Mouse (Mus musculus): ENCODE data around the gene Etfb.
A peak's percentile ranks its signal among the peaks of the same experiment; 100 is the strongest.

The Etfb gene

GRCm38 (mm10) chr7:43449811-43450210 lies 5.9 kb downstream of the Etfb start:
- DNase-seq (ENCODE audit: low read depth) = no peak

DNA sequence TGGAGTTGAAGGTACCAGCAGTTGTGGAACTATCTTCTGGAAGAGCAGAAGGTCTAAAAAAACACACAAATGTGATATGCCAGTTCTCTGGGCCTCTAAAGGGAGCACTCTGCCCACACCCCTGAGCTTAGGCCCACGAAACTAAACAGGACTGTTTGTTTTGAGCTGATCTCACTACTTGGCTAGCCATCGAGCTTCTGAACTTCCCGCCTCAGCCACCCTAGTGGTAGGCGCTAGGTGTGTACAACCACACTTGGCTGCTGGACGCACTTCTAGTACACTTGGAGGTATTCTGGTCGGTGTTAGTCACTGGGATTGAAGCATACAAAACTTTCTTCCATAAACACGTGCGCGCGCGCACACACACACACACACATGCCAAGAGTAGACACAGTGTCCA lies 7.8 kb downstream of the Etfb start:
- DNase-seq (ENCODE audit: low read depth) = no peak

DNA sequence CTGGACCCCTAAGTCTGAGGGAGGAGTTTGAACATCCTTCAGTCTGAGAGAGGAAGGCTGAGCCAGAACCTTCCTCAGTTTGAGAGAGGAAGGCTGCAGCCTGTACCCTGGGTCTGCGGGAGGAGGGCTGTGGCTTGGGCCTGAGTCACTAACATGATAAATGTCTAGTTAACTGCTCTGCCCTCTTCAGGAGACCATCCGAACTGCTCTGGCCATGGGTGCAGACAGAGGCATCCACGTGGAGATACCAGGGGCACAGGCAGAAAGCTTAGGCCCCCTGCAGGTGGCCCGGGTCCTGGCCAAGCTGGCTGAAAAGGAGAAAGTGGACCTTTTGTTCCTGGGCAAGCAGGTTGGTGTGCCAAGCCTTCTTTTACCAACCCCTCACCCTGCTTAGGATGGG lies 8.7 kb downstream of the Etfb start:
- no peak for DNase-seq (ENCODE audit: low read depth)

DNA sequence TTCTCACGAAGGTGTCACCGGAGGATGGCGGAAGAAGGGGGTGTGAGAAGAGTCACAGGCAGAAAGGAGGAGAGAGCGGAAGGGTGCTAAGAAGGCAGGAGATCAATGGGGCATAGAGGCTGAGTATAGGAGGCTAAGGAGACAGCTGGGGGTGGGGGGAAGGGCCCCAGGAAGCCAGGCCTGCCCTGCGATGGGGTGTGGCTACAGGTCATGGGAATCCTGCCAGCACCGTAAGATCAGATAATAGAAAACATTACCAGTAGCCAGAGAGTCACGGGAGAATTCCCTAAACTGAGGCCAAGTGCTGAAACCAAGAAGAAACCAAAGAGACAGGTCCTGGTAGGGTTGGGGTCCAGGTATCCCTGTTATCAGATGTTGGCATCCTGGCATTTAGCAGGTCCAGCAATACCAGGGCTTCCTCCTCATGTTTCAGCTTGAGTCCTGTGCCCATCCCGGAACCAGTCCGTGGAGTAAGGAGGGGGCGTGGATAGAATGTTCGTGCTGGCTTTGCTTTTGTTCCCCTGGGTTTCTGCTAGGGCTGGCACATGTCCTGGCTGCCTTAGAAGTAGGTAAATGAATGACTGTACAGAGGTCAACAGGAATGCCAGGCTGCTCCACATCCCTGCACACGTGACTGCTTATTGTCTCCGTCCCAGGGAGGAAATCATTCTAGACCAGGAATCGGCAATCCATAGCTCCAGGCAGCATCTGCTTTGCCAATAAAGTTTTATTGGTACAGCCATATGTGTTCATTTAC lies 9.9 kb downstream of the Etfb start:
- DNase-seq (ENCODE audit: low read depth) = no peak

DNA sequence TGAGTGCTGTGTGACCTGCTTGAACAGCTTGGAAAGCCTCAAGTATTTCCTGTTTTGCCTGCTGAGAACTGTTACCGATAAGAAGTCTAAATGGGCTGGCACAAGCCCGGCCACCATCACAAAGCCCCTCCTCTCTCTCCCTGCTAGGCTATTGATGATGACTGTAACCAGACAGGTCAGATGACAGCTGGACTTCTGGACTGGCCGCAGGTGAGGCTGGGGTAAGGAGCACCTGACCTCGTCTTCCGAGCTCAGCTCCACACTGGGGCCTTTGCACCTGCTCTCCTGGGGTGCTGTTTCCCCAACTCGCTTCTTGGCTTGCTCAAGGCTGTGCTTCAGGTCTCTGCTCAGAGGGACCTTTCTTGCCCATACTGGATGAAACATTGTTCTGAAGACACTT lies 10.5 kb downstream of the Etfb start:
- no peak for DNase-seq (ENCODE audit: low read depth)

DNA sequence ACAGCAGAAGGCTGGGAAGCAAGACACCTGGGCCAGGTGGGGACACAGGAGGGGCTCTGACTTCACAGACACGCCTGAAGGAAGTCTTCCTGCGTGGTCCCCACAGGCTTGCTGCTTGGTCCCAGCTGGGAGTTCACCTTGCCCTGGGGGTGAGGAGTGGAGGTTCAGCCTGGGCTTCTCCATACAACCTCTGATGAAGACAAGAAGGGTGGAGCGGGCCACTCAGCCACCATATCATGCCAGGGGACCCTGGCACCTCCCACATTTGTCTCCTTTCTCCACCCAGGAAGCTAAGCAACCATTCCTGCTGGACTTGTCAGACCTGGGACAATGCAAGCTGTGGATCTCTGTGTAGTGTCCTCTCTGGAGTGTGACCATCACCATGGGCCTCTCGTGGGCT lies 19.0 kb downstream of the Etfb start, which contains the start of gene Vsig10l:
Vsig10l (plus strand) TSS at position 301 of the 400 bp plus-strand sequence.
- no peak for DNase-seq (ENCODE audit: low read depth)

DNA sequence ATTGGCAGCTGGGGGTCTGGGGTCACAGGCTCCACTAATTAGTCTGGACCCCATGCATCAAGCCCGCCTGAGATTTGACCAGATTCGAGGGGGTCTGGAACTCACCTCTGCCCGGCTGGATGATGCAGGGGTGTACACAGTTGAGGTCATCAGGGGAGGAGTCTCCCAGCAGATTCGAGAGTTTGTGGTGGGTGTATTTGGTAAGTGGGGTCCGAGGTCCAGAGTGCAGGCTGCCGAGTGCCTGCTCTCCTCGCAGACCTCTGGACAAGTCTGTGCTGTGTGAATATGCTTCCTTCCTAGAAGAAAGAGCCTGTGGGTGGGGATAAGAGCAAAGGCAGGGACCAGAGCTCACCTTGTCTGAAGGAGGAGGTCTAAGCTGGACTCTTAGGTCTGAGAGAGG lies 20.1 kb downstream of the Etfb start:
- DNase-seq (ENCODE audit: low read depth) = no peak

- peak; percentile 43 for DNase-seq (ENCODE audit: low read depth)
These were observed 21.0 kb downstream of the Etfb start for GRCm38 (mm10) chr7:43464864-43465343.

GRCm38 (mm10) chr7:43465344-43466098 lies 21.6 kb downstream of the Etfb start:
- DNase-seq (ENCODE audit: low read depth) = peak; percentile 96

DNA sequence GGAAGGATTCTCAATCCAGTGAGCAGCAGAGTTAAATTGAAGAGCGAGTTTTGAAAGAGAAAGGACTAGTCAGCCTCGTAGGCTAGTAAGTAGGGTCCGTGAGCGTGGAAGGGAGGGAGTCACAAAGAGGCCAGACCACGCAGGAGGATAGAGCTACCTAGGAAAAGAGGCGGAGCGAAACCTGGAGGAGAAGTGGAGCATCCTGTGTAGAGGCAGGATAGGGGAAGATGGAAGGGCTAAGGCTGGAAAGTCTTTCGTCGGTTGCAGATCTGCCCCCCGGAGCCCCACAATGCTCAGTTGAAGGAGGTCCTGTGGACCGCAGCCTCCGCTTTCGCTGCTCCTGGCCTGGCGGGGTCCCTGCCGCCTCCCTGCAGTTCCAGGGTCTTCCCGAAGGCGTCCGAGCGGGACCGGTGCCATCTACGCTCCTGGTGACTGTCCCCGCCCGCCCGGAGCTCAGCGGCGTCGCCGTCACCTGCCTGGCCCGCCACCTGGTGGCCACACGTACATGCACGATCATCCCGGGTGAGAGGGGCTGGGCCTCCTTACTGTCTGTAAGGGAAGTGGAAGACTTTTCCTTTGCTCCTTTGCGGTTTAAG lies 22.3 kb downstream of the Etfb start:
- peak; percentile 88 for DNase-seq (ENCODE audit: low read depth)

DNA sequence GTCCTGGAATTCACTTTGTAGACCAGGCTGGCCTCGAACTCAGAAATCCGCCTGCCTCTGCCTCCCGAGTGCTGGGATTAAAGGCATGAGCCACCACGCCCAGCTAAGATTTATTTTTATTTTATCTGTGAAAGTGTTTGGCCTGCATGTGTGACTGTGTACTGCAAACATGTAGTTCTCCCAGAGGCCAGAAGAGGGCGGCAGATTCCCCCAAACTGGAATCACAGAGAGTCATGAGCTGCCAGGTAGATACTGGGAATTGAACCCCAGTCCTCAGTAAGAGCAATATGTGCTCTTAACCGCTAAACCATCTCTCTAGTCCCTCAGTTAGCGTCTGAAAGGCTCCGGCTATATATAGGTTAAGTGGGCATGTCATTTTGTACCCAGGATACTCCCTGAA lies 26.5 kb downstream of the Etfb start:
- DNase-seq (ENCODE audit: low read depth) = peak; percentile 75

DNA sequence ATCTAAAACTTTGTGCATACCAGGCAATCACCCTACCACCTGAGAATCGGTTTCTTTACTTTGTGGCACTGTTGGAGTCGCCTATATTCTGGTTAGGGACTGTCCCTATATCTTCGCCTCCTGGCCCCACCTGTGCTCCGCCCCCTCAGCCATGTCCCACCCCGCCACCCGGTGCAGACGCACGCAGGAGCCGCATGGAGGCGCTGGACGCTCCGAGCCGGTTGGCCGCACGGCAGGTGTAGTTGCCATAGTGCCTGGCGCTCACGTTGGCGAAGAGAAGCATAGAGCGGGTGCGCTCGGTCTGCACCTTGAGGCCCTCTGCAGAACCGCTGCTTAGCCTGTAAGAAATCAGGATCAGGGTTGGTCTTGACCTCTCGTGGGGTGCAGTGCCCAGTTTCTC lies 31.8 kb downstream of the Etfb start:
- DNase-seq (ENCODE audit: low read depth) = peak; percentile 37

- no peak for DNase-seq (ENCODE audit: low read depth)
These were observed 32.5 kb downstream of the Etfb start for GRCm38 (mm10) chr7:43476376-43476775.

GRCm38 (mm10) chr7:43481191-43481590 lies 37.3 kb downstream of the Etfb start:
- no peak for DNase-seq (ENCODE audit: low read depth)

DNA sequence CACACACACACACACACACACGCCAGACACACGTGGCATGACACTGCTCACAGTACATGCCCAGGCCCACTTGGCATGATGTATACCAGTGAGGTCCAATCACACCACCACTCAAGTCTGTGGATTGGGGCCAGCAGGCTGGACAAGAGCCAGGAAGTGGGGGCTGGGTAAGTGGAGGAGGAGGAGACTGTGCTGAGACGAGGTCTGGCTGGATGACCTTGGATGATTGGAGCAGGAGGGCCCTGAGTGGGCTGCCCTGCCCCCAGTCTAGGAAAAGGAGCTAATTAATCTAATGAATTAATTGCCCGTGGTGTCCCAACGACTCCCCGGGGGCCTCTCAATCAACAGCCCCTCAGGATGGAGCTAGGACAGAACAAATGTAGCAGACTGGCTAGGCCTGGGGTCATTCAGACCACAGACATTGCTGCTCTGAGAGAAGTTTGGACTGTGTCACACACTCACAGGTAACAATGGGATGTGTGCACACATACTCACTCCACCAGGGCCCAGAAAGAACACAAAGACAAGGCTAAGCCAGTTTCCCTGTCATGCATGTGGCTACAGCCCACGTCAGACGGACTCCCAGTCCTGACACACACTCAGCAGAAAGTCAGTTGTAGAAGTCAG lies 38.3 kb downstream of the Etfb start:
- no peak for DNase-seq (ENCODE audit: low read depth)

DNA sequence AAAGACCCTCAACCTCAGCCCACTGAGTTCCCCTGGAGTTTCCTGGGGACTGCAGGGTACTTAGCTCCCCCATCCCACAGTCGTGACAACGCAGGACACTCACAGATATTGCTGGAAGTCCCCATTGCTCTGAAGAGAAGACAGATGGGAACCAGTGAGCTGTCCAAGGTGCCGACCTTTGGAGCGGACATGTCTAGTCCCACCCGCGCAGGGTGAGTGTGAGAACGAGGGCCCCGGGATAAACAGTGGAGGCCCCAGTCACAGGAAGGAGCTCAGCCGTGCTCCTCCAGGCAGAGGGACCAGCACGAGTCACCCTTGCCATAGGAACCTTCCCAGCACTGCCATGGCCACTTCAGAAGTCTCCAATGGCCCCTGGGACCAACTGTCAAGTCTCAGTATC lies 39.4 kb downstream of the Etfb start:
- no peak for DNase-seq (ENCODE audit: low read depth)

DNA sequence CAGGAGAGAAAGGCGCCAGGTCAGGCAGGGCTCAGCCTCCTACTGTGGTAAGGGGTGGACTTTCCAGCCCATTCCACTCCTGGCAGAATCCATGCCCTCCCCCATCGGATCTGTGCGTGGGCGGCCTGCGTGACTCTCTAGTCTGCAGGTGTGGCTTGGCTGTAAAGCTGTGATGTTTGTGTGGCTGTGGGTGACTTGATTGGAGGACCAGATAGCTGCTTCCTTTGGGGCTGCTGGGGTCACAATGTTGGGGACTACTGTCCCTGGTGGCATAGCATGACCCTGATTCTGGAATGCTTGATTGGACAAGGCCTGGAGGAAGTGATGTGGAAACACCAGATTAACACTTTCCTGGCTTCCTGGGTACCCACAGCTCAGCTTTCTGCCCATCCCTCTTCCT lies 44.8 kb downstream of the Etfb start:
- no peak for DNase-seq (ENCODE audit: low read depth)

DNA sequence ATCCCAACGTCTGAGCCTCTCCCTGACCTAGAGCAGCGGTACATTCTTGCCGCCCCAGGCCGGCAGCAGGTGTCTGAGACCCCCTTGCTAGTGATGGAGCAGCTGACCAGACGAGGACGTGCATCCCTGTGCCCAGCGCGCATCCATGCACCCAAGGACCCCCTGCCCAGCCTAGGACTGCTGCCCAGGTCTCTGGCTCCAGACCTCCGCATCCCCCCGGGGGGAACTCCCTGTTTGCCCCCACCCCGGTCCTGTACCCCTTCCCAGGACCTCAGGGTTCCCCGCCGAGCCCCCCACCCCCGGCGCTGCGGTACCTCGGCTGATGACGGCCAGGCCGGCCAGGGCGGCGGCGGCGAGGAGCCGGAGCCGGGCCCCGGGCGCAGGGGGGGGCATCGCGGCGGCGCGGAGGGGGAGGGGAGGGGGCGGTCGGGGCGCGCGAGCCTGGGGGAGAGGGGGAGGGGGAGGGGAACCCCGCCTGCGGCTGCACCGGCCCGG lies 45.8 kb downstream of the Etfb start, which contains the start of gene Iglon5:
Iglon5 (minus strand) TSS at position 445 of the 495 bp plus-strand sequence.
- no peak for DNase-seq (ENCODE audit: low read depth)

DNA sequence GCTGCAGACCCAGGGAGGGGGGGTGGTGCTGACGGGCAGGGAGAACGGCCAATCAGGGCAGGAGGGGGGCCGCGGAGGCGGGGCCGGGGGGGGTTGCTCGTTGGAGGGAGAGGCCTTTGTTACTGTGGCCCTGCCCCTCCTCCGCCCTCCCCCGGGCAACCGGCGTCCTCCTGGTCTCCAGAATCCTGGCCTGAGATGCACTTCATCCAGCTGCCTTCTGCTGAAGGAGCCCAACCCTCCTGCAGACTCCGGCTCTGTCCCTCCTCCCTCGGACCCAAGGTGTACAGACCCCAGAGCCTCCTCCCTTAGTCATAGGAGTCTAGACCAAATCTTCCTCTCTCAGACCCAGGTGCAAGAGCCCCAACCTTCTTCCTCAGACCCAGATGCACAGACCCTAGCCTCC lies 46.3 kb downstream of the Etfb start:
- DNase-seq (ENCODE audit: low read depth) = no peak

- DNase-seq (ENCODE audit: low read depth) = no peak
These were observed 47.0 kb downstream of the Etfb start for GRCm38 (mm10) chr7:43490861-43491260.

DNA sequence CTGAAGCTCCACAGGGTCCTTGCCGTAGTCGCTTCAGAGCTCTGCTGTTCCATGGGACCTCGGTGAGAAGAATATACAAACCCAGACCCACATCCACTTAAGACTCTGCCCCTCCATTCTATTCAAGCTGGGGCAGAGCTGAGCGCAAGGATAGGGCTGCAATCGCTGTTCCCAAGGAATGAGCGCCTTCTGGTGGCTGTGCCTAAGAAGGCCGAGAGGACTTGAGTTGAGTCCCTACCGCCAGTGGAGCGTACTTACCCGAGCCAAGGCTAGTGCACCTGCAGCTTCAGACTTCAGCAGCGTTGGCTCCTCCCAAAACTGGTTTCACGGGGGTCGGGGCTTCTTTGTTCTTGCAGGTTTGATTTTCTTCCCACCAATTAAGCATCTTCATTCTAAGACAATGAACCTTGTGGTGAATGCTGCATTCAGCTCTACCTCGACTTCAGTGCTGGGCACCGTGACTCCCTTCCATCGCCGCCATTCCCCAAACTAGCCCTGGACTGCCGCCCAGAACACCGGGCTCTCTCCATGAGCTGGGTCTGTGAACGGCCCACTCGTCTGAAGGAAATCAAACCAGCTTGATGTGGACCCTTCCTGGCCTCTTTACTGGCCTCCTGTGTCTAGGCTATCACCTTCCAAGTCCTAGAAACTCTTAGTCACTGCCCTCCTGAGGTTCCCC lies 51.6 kb downstream of the Etfb start:
- no peak for DNase-seq (ENCODE audit: low read depth)
